Mouse (Mus musculus): Measurements from ENCODE around the gene Cbln1. TPM values are rescaled to one million over a fixed set of nuclear protein-coding genes. Genes with fewer than 3 reads are reported as not detected.

The Cbln1 gene
- polyA plus RNA-seq (2012; ENCODE audit: insufficient read depth, insufficient read length, missing spikeins) = not detected in 2 replicates

DNA sequence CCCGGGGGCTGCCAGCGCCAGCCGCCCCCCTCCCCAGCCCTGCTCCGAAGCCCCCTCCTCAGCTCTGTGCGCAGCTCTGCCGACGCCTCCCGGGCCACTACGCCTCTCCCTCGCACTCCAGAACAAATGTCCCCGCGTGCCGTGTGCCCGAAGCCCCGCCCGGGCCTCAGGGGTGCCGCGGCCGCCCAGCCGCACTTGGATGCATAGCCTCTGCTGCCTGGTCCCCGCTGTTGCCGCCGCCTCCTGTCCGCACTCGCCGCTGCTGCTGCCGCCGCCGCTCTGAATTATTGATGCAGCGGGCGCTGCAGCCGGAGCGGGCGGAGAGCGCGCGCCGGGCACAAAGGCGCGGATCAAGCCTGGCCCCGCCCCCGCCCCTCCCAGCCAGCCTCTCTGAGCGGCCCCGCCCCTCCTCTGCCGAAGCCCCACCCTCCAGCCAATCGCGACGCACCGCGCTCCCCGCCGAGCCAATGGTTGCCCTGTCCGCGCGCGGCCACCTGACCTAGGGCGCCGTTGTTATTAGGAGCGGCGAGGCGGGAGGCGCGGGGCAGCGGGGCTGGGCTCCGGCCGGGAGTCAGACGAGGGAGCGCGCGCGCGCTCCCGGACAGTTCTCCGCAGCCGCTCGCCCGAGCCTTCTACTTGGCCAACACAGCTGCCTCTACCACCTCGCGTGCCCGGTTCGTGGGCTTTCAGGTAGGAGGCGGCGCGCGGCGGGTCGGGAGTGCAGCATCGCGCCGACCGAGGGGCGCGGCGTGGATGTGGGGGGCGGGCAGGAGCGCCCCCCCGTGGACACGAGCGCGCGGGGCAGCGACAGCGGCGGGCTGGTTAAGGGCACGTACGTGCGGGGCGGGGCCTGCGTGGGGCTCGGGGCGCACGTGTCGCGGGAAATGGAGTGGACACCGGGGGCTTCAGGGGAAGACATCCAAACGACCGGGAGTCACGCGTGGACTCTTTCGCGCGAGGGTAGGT, at the start of gene Cbln1:
Gene Cbln1, minus strand, starts transcription at position 339 of the 966 bp plus-strand sequence.
- H3K27ac ChIP-seq (replicated peaks; ENCODE audit: low read depth, low read length) = no peak within 1 kb of the TSS
- H3K4me1 ChIP-seq (ENCODE audit: control insufficient read depth, insufficient read depth, insufficient read length, low read length) = no peaks in the 10 kb centered on the region; the same call in 1 of the 2 replicates
- H3K4me3 ChIP-seq (ENCODE audit: insufficient read depth, low read depth, low read length) = peak within 1 kb of the TSS; percentile 55

DNA sequence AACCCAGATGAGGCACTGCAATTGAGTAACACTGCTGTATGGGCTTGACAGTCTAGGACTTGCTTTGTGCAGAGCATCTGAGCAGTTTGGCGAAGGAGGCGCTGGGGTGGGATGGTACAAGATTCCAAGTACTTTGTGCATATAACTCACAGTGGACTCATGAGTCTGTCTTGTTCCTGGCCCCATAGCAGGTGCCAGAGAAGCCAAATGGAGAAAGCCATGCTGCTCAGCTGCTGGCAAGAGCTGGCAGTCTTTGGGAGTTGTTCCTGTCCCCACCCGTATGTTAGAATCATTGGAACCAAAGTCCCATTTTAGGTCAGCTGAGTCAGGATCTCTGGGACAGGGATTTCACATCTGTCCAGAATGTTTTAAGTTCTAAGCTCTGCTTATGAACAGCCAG, 44.7 kb upstream of the Cbln1 start:
- H3K4me1 ChIP-seq (ENCODE audit: control insufficient read depth, insufficient read depth, insufficient read length, low read length) = no peaks in the 10 kb centered on the region
- no peak overlapping the region for H3K27ac ChIP-seq (replicated peaks; ENCODE audit: low read depth, low read length)
- no peak overlapping the region for H3K4me3 ChIP-seq (ENCODE audit: insufficient read depth, low read depth, low read length)

DNA sequence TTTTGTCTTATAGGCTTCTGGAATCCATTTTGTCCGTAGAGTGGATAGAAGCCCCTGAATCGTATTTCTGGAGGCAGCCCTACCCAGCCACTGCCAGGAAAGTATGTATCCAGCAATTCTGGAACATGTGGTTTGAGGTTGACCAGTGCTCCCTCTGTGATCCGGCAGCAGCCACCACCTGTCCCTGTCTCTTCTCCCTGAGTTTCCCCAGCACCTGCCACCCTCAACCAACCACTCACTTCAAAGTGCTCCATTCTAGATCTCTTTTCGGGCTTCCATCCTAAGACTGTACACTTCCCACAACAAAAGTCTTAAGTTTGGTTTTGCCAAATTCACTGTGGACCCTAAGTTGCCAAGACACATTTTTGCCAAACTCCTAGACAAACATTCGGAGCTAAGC, 41.4 kb upstream of the Cbln1 start:
- Histone ChIP-seq H3K4me1 (ENCODE audit: control insufficient read depth, insufficient read depth, insufficient read length, low read length) (no peaks in the 10 kb centered on the region), H3K27ac (replicated peaks; ENCODE audit: low read depth, low read length) (no peak overlapping the region), H3K4me3 (ENCODE audit: insufficient read depth, low read depth, low read length) (no peak overlapping the region)

DNA sequence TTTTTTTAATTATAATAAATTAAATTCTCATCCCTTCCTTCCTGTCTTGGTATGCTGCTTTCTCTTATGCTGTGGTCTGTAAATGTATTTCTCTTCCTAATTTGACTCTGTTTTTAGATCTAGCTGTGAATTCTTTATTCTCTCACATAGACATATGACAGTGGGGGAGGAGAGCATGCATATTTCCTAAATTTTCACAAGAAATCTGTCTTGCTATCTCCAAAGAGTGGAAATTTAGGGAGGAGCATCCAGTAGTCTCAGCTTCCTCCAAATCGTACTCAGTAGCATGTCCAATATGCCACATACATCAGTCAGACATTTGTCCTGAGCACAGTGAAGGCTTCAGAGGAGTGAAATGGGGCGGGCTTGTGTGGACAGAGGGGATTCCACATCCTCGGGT, 40.9 kb upstream of the Cbln1 start:
- Histone ChIP-seq H3K4me1 (ENCODE audit: control insufficient read depth, insufficient read depth, insufficient read length, low read length) (no peaks in the 10 kb centered on the region), H3K4me3 (ENCODE audit: insufficient read depth, low read depth, low read length) (no peak overlapping the region), H3K27ac (replicated peaks; ENCODE audit: low read depth, low read length) (no peak overlapping the region)

DNA sequence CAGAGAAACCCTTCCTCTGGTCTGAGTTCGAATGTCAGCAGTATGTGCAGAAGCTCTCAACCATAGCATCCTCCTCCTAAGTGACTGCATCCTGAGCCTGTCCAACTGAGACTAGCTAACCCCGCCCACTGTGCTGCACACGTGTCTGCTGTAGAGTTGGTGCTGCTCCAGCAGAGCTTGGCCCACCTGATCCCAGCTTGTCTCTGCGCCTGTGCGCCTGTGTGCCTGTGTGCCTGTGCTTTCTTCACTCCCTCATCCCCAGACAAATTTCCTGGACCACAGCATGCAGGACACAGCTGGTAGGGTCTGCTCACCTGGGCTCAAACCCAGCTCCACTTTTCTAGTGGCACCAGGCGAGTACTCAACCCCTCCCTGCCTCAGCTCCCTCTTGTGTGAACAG, 40.2 kb upstream of the Cbln1 start:
- no peaks in the 10 kb centered on the region for H3K4me1 ChIP-seq (ENCODE audit: control insufficient read depth, insufficient read depth, insufficient read length, low read length)
- no peak overlapping the region for H3K27ac ChIP-seq (replicated peaks; ENCODE audit: low read depth, low read length)
- no peak overlapping the region for H3K4me3 ChIP-seq (ENCODE audit: insufficient read depth, low read depth, low read length)

DNA sequence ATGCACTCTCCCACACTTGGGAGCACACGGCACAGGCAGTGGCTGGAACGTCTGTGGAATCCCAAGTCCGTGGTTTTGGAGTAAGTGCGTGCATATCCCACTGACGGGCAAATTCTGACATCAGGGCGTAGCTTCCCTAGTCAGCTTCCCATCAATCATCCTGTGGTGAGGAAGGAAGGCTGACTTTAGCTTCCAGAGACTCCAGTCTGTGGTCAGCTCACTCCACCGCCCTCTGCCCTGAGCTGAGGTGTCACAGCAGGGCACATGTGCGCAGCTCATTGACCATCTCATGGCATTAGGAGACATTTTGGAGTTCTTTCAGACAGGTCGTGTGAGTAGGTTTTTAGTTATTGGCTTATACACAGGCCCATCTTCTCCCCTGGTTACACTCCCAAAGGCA, 34.6 kb upstream of the Cbln1 start:
- Histone ChIP-seq H3K4me3 (ENCODE audit: insufficient read depth, low read depth, low read length) (no peak overlapping the region), H3K4me1 (ENCODE audit: control insufficient read depth, insufficient read depth, insufficient read length, low read length) (no peaks in the 10 kb centered on the region), H3K27ac (replicated peaks; ENCODE audit: low read depth, low read length) (no peak overlapping the region)

DNA sequence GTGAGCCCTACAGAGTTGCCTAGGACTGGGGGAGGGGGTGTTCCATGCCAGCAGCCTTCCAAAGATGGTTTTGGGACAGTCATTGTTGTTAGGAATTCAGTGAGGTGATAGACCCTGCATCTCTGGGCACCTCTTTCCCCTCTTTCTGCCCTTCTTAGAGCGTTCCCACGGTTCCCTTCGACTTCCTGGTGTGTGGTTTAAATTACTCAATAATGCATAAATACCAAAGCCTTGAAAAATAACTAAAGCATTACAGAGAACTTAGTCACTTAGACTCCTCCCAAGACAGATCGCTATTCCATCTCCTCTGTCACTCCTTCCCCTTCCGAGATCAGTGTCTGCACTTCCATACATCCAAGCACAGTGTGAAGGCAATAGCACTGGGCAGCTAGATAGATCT, 32.0 kb upstream of the Cbln1 start:
- H3K27ac ChIP-seq (replicated peaks; ENCODE audit: low read depth, low read length) = no peak overlapping the region

DNA sequence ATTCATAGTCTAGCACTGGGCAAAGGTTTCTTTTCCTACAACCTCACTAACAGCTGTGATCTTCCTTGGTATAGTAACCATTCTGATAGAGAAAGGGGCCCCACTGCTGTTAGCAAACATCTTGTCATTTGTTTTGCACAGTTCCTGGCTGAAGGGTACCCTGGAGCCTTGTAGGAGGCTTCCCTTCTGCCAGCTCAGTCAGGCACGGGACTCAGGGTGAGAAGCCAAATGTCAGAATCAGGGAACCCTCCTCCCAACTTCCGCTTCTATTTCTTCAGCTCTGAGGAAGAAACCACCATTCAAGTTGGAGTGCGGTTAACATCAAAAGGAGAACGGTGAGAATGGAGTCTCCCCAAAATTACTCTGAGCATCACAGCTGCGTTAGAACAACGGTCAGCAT, 30.3 kb upstream of the Cbln1 start:
- Histone ChIP-seq H3K27ac (replicated peaks; ENCODE audit: low read depth, low read length) (no peak overlapping the region), H3K4me3 (ENCODE audit: insufficient read depth, low read depth, low read length) (no peak overlapping the region), H3K4me1 (ENCODE audit: control insufficient read depth, insufficient read depth, insufficient read length, low read length) (no peaks in the 10 kb centered on the region)

More for the DNA sequence above, 32.0 kb upstream of the Cbln1 start:
- H3K4me1 ChIP-seq (ENCODE audit: control insufficient read depth, insufficient read depth, insufficient read length, low read length) = no peaks in the 10 kb centered on the region
- H3K4me3 ChIP-seq (ENCODE audit: insufficient read depth, low read depth, low read length) = no peak overlapping the region

DNA sequence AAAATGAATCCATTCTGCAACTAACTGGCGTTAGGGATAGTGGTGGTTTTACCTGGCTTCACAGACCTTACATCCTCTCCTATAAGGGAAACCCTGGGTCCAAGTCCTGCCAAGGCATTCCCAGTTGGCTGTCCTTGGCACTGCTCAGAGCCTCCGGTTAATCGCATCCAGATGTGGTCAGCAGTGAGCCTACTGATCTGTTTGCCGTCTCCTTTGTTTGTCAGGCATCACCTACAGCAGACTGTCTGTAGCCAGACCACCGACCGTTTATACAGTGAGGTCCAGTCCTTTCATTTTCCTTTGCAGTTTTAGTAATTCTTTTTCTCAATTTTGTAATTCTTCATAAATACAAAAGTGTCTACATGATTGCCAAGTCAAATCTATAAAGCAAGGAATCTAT, 25.2 kb upstream of the Cbln1 start:
- Histone ChIP-seq H3K27ac (replicated peaks; ENCODE audit: low read depth, low read length) (no peak overlapping the region), H3K4me3 (ENCODE audit: insufficient read depth, low read depth, low read length) (no peak overlapping the region), H3K4me1 (ENCODE audit: control insufficient read depth, insufficient read depth, insufficient read length, low read length) (no peaks in the 10 kb centered on the region)

DNA sequence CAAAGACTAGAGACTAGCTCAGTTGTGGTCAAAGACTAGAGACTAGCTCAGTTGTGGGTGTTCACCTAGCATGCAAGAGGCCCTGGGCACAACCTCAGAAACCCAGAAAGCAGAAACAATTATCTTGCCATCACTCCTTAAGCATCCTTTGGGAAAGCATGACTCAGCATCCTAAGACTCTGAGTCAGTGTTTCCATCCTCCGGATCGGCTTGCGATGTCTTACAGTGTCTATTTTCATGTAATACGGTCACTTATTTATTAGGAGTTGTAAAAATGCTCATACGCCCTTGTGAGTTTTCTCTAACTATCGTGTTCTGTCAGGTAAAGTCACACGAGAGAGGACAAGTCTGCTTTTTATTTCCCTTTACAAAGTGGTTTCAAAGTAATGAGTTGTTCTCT, 24.1 kb upstream of the Cbln1 start:
- Histone ChIP-seq H3K4me1 (ENCODE audit: control insufficient read depth, insufficient read depth, insufficient read length, low read length) (no peaks in the 10 kb centered on the region), H3K4me3 (ENCODE audit: insufficient read depth, low read depth, low read length) (no peak overlapping the region), H3K27ac (replicated peaks; ENCODE audit: low read depth, low read length) (no peak overlapping the region)

DNA sequence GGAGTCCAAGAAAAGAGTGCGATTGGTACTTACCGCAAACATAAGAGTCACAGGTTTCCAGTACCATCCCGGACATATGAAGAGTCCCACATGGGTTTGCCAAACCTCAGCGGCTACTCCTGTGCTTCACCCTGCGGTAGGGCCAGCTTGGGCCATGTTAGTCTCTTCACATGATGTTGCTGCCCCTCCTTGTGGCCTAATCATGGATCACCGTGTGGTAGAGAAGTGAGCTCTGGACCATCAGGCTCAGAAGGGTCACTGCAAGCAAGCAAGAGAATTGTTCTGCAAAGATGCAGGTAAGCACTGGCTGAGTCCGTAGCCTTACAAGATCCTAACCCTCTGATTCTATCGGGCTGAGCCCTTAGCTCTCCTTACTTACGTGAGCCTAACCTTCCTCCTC, 22.5 kb upstream of the Cbln1 start:
- H3K27ac ChIP-seq (replicated peaks; ENCODE audit: low read depth, low read length) = no peak overlapping the region
- H3K4me3 ChIP-seq (ENCODE audit: insufficient read depth, low read depth, low read length) = no peak overlapping the region
- no peaks in the 10 kb centered on the region for H3K4me1 ChIP-seq (ENCODE audit: control insufficient read depth, insufficient read depth, insufficient read length, low read length)

DNA sequence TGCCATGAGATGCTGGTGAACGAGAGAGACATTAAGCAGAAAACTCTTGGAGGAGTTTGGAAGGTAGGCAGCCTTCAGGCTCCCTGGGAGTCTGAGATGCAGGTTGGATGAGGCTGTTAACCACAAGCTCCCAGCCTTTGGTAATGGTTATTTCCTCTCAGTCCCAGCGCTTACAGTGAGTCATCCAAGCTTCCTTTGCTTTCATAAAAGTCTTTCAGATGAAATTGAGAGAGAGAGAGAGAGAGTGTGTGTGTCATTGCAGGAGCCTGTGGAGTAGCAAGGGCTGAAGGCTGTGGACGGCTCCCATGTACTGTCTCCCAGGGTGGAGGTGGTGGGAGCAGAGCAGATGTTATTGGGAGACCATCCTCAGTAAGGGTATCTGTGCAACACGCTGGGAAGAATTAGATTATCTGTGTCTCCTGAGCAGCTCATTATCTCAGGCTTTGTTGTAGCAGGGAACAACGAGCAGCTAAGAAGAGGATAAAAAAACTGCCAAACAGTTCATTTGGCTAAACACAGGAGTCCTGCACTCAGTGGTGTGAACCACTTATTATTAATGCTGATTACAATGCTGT, 17.5 kb upstream of the Cbln1 start:
- Histone ChIP-seq H3K27ac (replicated peaks; ENCODE audit: low read depth, low read length) (no peak overlapping the region), H3K4me1 (ENCODE audit: control insufficient read depth, insufficient read depth, insufficient read length, low read length) (no peaks in the 10 kb centered on the region), H3K4me3 (ENCODE audit: insufficient read depth, low read depth, low read length) (no peak overlapping the region)

DNA sequence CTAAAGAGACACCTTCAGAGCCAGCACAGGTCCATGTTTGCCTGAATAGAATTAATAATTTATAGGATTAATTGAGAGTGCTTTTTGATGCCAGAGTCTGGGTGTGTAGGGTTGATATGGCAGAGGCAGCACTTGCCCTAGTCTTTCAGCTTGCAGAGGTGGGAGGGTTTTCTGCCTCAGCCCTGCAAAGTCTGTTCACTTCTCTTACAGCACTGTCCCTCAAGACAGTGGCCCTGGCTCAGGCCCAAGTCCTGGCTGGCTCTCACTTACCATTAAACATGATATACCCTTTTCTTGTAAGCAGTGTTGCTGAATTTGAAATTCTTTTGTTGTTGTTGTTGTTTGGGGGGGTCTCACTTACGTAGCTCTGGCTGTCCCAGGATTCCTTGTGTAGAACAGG, 9.0 kb upstream of the Cbln1 start:
- no peak overlapping the region for H3K27ac ChIP-seq (replicated peaks; ENCODE audit: low read depth, low read length)
- no peaks in the 10 kb centered on the region for H3K4me1 ChIP-seq (ENCODE audit: control insufficient read depth, insufficient read depth, insufficient read length, low read length)
- no peak overlapping the region for H3K4me3 ChIP-seq (ENCODE audit: insufficient read depth, low read depth, low read length)

DNA sequence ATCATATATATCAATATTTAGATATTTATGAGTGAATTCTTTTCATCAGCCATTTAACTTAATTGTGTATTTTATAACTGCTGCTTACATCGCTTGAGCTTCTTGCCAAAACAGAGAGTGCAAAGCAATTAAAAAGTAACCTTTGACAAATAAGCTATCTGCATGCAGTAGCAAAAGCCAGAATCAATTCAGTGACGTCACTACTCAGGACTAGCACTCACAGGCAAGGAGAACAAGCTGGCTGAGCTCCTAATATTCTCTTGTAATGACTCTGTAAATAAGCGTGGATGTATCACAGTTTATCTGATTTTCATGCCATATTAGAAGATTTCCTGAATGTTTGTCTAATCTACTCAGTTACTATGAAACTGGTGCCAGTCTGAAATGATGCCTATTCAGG, 5.8 kb upstream of the Cbln1 start:
- Histone ChIP-seq H3K27ac (replicated peaks; ENCODE audit: low read depth, low read length) (no peak overlapping the region), H3K4me1 (ENCODE audit: control insufficient read depth, insufficient read depth, insufficient read length, low read length) (no peaks in the 10 kb centered on the region; the same call in 1 of the 2 replicates), H3K4me3 (ENCODE audit: insufficient read depth, low read depth, low read length) (no peak overlapping the region)

DNA sequence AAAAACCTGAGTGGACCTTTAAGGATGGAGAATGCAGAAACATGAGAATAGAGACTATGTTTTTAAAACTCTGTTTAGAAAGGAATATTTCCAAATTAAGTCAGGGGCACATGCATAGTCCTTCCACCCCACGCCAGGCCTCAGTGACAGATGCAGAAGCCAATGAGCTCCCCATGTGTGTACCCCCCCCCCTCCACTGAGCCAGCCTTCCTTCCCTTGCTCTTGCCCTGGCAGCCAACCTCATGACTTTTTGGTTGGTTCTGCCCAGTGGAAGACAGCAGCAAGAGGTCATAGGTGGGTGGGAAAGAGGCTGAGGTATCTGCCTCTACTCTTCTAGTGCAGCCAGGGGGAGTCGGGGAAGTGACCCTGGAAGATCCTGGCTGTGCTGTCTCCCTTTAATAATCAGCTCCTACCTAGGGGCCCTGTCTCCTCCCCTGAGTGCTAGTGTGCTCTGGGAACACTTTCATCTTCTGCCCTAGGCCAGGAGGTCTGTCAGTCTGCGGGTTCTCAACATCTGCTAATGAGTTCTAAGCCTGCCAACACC, 4.8 kb upstream of the Cbln1 start:
- no peak overlapping the region for H3K4me3 ChIP-seq (ENCODE audit: insufficient read depth, low read depth, low read length)
- H3K27ac ChIP-seq (replicated peaks; ENCODE audit: low read depth, low read length) = no peak overlapping the region
- no peaks in the 10 kb centered on the region; the same call in 1 of the 2 replicates for H3K4me1 ChIP-seq (ENCODE audit: control insufficient read depth, insufficient read depth, insufficient read length, low read length)

All from brown adipose tissue, adult 24 weeks (tissue).